Mouse (Mus musculus) heart, adult 8-10 months (tissue): ENCODE measurements at regions not wholly inside any gene's neighbourhood (a gene's known extent, or its start where the extent isn't known, plus 50 kb on each side); places are given as distances from the start of the nearest gene placed in this dataset.
A peak's percentile ranks its signal among the peaks of the same experiment; 100 is the strongest.

Experiments
- DNase-seq: peaks from one replicate; pipeline ENCODE4 v3.0.0; 2022; ENCODE audit warnings: low spot score

GRCm38 (mm10) chr16:78490245-78490644 is 86.3 kb downstream of the D16Ertd472e start:
- DNase-seq = peak; percentile 46

- no peak for DNase-seq
Measured at GRCm38 (mm10) chr16:78489604-78490003, 86.9 kb downstream of the D16Ertd472e start.

GRCm38 (mm10) chr16:78486531-78486930 is 90.0 kb downstream of the D16Ertd472e start:
- no peak for DNase-seq

- DNase-seq = no peak
Measured at GRCm38 (mm10) chr16:78484319-78484718, 92.2 kb downstream of the D16Ertd472e start.

GRCm38 (mm10) chr16:78481571-78481970 is 94.9 kb downstream of the D16Ertd472e start:
- no peak for DNase-seq

- DNase-seq = no peak
Measured at GRCm38 (mm10) chr16:78481065-78481464, 95.4 kb downstream of the D16Ertd472e start.

GRCm38 (mm10) chr16:78480261-78480660 is 96.2 kb downstream of the D16Ertd472e start:
- DNase-seq = no peak

GRCm38 (mm10) chr16:78473456-78473855 is 96.5 kb upstream of the Btg3 start:
- DNase-seq = no peak

- DNase-seq = no peak
Measured at GRCm38 (mm10) chr16:78459996-78460395, 83.0 kb upstream of the Btg3 start.

- no peak for DNase-seq
Measured at GRCm38 (mm10) chr16:78457731-78458151, 80.7 kb upstream of the Btg3 start.

- no peak for DNase-seq
Measured at GRCm38 (mm10) chr16:78456345-78456744, 79.4 kb upstream of the Btg3 start.

- DNase-seq = no peak
Measured at GRCm38 (mm10) chr16:78454509-78454908, 77.5 kb upstream of the Btg3 start.

- peak; percentile 72 for DNase-seq
Measured at GRCm38 (mm10) chr16:78452303-78452702, 75.3 kb upstream of the Btg3 start.

GRCm38 (mm10) chr16:78451750-78452149 is 74.8 kb upstream of the Btg3 start:
- no peak for DNase-seq

- no peak for DNase-seq
Measured at GRCm38 (mm10) chr16:78451251-78451650, 74.3 kb upstream of the Btg3 start.

GRCm38 (mm10) chr16:78449231-78449630 is 72.2 kb upstream of the Btg3 start:
- no peak for DNase-seq

- no peak for DNase-seq
Measured at GRCm38 (mm10) chr16:78443262-78443661, 66.3 kb upstream of the Btg3 start.

GRCm38 (mm10) chr16:78442830-78443229 is 65.8 kb upstream of the Btg3 start:
- DNase-seq = no peak

GRCm38 (mm10) chr16:78441961-78442360 is 65.0 kb upstream of the Btg3 start:
- DNase-seq = no peak

GRCm38 (mm10) chr16:78435707-78436106 is 58.7 kb upstream of the Btg3 start:
- no peak for DNase-seq

- DNase-seq = peak; percentile 65
Measured at GRCm38 (mm10) chr16:78427470-78428041, 50.6 kb upstream of the Btg3 start.
